10 mouse cellular contexts compared by ENCODE assay signal in the genomic region with DNA sequence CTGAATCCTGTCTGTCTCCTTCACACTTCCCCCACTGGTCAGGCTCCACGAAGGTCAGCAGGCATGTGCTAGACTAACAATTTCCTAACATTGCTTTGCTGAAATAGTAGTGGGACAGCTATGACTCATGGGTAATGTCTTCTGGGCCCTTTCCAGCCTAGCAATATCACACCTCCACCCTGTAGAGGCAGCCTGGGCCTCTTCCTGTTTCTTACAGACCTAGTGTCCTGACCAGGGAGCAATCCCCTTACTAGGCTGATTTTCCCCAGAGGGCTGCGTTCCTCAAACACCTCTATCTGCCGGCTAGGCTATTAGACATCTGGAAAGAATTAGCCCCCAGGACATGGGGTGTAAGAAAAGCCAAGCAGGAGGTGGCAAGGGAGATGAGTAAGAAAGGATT. TPM values are rescaled to one million over a fixed set of nuclear protein-coding genes. Genes with fewer than 3 reads are reported as not detected.
DNase-seq lines count a peak whose midpoint lies in the region; ATAC-seq and TF ChIP-seq lines count a peak whose summit lies in the region.
"Had no signal": no experiment of that assay in that cellular context is flagged by ENCODE, and none has a peak within 500 bp of the region (broad histone marks: within the 10 kb centered on the region; RNA-seq: fewer than 3 reads in every experiment).

No protein-coding gene starts in this region.

- POLR2A ChIA-PET in Patski (lab: Charles Lee) = interaction anchor here (1.4 kb wide), 1 partner anchor 24 kb away, joined by 3 read pairs; no protein-coding TSS in a partner anchor

- no peak overlapping the region for H3K4me3 ChIP-seq in heart, embryonic 11.5 days (ENCODE audit: low read depth, low read length)
- no peak overlapping the region for H3K4me3 ChIP-seq in lung, postnatal 0 days (ENCODE audit: low read depth, low read length)

- no peak; the same call in 1 of the 2 replicates for TF ChIP-seq EP300 in lung, postnatal 0 days (IDR thresholded peaks at IDR 0.05)

- peaks cover 34% of the 10 kb centered on the region for H3K4me1 ChIP-seq in heart, embryonic 11.5 days (ENCODE audit: control insufficient read depth, insufficient read depth, low read length)
- no peaks in the 10 kb centered on the region for H3K4me1 ChIP-seq in lung, postnatal 0 days (ENCODE audit: insufficient read depth, low read depth, low read length)

- H3K36me3 ChIP-seq in heart, embryonic 11.5 days (ENCODE audit: control insufficient read depth, insufficient read depth, low read length) = no peaks in the 10 kb centered on the region
- H3K36me3 ChIP-seq in lung, postnatal 0 days (ENCODE audit: insufficient read depth, low read length) = no peaks in the 10 kb centered on the region

- in situ Hi-C loops in Patski (cut with MboI; ENCODE audit: low pct_unique_long_range_greater_than_20kb) = no loop called here

- H3K9ac ChIP-seq in heart, embryonic 11.5 days (ENCODE audit: low read depth, low read length) = no peak overlapping the region
- H3K9ac ChIP-seq in lung, postnatal 0 days (replicated peaks; ENCODE audit: low read depth) = no peak overlapping the region

- H3K4me2 ChIP-seq in heart, embryonic 11.5 days = no peak overlapping the region; the same call in 1 of the 2 replicates
- H3K4me2 ChIP-seq in lung, postnatal 0 days (replicated peaks; ENCODE audit: low read depth, low read length) = no peak overlapping the region

- no peaks in the 10 kb centered on the region for H3K27me3 ChIP-seq in Patski
- H3K27me3 ChIP-seq in heart, embryonic 11.5 days (ENCODE audit: control insufficient read depth, insufficient read depth, low read length) = no peaks in the 10 kb centered on the region
- H3K27me3 ChIP-seq in lung, postnatal 0 days (replicated peaks; ENCODE audit: insufficient read depth, low read length) = no peaks in the 10 kb centered on the region

- peak; percentile 31 for DNase-seq in adrenal gland, postnatal 10 days
- DNase-seq in adrenal gland, postnatal 25 days = no peak
- DNase-seq in Patski (ENCODE audit: low read depth, low spot score) = peak; percentile 59
- peak; percentile 87 for DNase-seq in lung, postnatal 0 days (ENCODE audit: low spot score)
- DNase-seq in layer of hippocampus, adult 9-11 months = no peak
- no peak for DNase-seq in testis, postnatal 14 days (ENCODE audit: low spot score)
- DNase-seq: thymus, postnatal 25 days had no signal

- 15% methylated on average over 3 of the region's 3 CpGs for WGBS in heart, embryonic 11.5 days (ENCODE audit: insufficient replicate concordance)
- WGBS in lung, postnatal 0 days = 13% methylated on average over 3 of the region's 3 CpGs

- ATAC-seq in Patski = peak; percentile 67
- no peak; the same call in 1 of the 2 replicates for ATAC-seq in heart, embryonic 11.5 days (replicated peaks; ENCODE audit: insufficient number of reproducible peaks, low FRiP score, low TSS enrichment)
- ATAC-seq in lung, postnatal 0 days = peak; percentile 90
- no peak for ATAC-seq in activated CD4-positive, CD25-positive, alpha-beta regulatory T cell, adult 4 months

- H3K9me3 ChIP-seq in heart, embryonic 11.5 days (replicated peaks; ENCODE audit: control insufficient read depth, low read length) = no peaks in the 10 kb centered on the region
- no peaks in the 10 kb centered on the region for H3K9me3 ChIP-seq in lung, postnatal 0 days (ENCODE audit: low read length)

- H3K27ac ChIP-seq in heart, embryonic 11.5 days (ENCODE audit: low read depth, low read length) = peak overlapping the region; percentile 82
- H3K27ac ChIP-seq in lung, postnatal 0 days (ENCODE audit: low read length) = no peak overlapping the region

- no peak for TF ChIP-seq CTCF in Patski (IDR thresholded peaks at IDR 0.05)
- no peak for TF ChIP-seq CTCF in lung, postnatal 0 days (IDR thresholded peaks at IDR 0.05)

- CTCF ChIA-PET in Patski (lab: Charles Lee) = interaction anchor here (0.7 to 1.0 kb wide), 2 partner anchors 9 to 13 kb away, joined by 3 read pairs; no protein-coding TSS in a partner anchor

RNA-seq across cellular contexts. Expression of a gene that starts 24.7 kb away (rescaled TPM):
- under 1 TPM in 1 of 2 experiments, not detected in 1; 0.09 TPM for total RNA-seq in adrenal gland, postnatal 10 days (2021)
- not detected in 2 replicates for total RNA-seq in adrenal gland, postnatal 25 days (2021)
- polyA plus RNA-seq in Patski (2021) = not detected
- 0.10 TPM in 1 of 2 replicates, not detected in the other for polyA plus RNA-seq in heart, embryonic 11.5 days (2014; fragmentation: Nextera tagmentation; extraction: Ambion mirVana)
- polyA plus RNA-seq in lung, postnatal 0 days (2015; fragmentation: Nextera tagmentation; extraction: Ambion mirVana) = not detected in 2 replicates
- polyA plus RNA-seq in activated CD4-positive, CD25-positive, alpha-beta regulatory T cell, adult 4 months (2017; shearing (Covaris generic)) = not detected
- total RNA-seq: left cerebral cortex, postnatal 10 days had no signal

RNA-seq across cellular contexts. Expression of a gene that starts 54.4 kb away (rescaled TPM):
- total RNA-seq in adrenal gland, postnatal 10 days (2021) = 1 to 10 TPM; 7.0 to 7.2 TPM
- 22.9 and 40.6 TPM in 2 replicates for total RNA-seq in adrenal gland, postnatal 25 days (2021)
- polyA plus RNA-seq in Patski (2021) = 22.5 TPM
- polyA plus RNA-seq in heart, embryonic 11.5 days (2014; fragmentation: Nextera tagmentation; extraction: Ambion mirVana) = 6.4 and 6.8 TPM in 2 replicates
- 8.6 and 9.1 TPM in 2 replicates for polyA plus RNA-seq in lung, postnatal 0 days (2015; fragmentation: Nextera tagmentation; extraction: Ambion mirVana)
- polyA plus RNA-seq in activated CD4-positive, CD25-positive, alpha-beta regulatory T cell, adult 4 months (2017; shearing (Covaris generic)) = not detected

Comparison
In these comparisons a context has a peak if more than half of its experiments do, and no peak if none do; other contexts are left out.
1. DNase-seq: peak in adrenal gland, postnatal 10 days (single experiment), Patski (single experiment) and lung, postnatal 0 days (single experiment); none in adrenal gland, postnatal 25 days (single experiment), layer of hippocampus, adult 9-11 months (single experiment) and testis, postnatal 14 days (single experiment).
2. ATAC-seq: peak in Patski (single experiment) and lung, postnatal 0 days (single experiment); none in heart, embryonic 11.5 days (single experiment) and activated CD4-positive, CD25-positive, alpha-beta regulatory T cell, adult 4 months (single experiment).